Mouse (Mus musculus): ENCODE data around the gene Cma1. TPM values are rescaled to one million over a fixed set of nuclear protein-coding genes. Genes with fewer than 3 reads are reported as not detected.
A peak's percentile ranks its signal among the peaks of the same experiment; 100 is the strongest.

Cma1 gene
- total RNA-seq, 2 experiments from 2014 or later = not detected

DNA sequence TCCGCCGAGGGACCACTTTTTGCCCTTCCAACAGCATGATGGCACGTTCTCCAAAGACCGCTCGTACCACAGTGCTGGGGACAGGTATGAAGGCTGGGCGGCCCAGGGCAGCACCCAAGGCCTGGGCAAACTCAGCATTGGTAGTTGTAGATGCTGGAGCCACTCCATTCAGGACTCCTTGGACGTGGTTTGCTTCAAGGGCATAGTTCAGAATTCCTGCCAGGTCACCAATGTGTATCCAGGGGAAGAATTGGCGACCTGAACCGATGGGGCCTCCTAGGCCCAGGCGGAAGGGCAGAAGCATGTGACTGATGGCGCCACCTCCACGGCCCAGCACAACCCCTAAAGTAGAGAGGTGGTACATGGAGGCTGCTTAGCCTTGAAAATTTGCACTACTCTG, 46.8 kb downstream of the Cma1 start:
- ATAC-seq (replicated peaks; ENCODE audit: low FRiP score, poor library complexity, severe bottlenecking) = 0 out of 2 replicates have a peak, but pooled peaks have one; percentile 14

Other genes with a start within 250 kb of the Cma1 start
- 0.96 TPM in 1 of 2 replicates, not detected in the other for gene Tgm1, start 230.7 kb downstream of the Cma1 start, total RNA-seq (2015; ENCODE audit: low replicate concordance)
- gene Tgm1, start 230.7 kb downstream of the Cma1 start, total RNA-seq (2017; ENCODE audit: low replicate concordance) = 0.14 and 0.85 TPM in 2 replicates
- gene Rabggta, start 222.4 kb downstream of the Cma1 start, total RNA-seq (2015; ENCODE audit: low replicate concordance) = 2.3 and 5.4 TPM in 2 replicates
- gene Rabggta, start 222.4 kb downstream of the Cma1 start, total RNA-seq (2017; ENCODE audit: low replicate concordance) = 2.1 and 2.2 TPM in 2 replicates
- 22.4 and 27.1 TPM in 2 replicates for gene Dhrs1, start 199.0 kb downstream of the Cma1 start, total RNA-seq (2015; ENCODE audit: low replicate concordance)
- 3.9 and 14.9 TPM in 2 replicates for gene Dhrs1, start 199.0 kb downstream of the Cma1 start, total RNA-seq (2017; ENCODE audit: low replicate concordance)
- gene Nop9, start 199.0 kb downstream of the Cma1 start, total RNA-seq (2015; ENCODE audit: low replicate concordance) = 6.5 and 11.3 TPM in 2 replicates
- gene Nop9, start 199.0 kb downstream of the Cma1 start, total RNA-seq (2017; ENCODE audit: low replicate concordance) = 3.7 and 3.9 TPM in 2 replicates
- gene Cideb, start 186.2 kb downstream of the Cma1 start, total RNA-seq (2015; ENCODE audit: low replicate concordance) = 2.1 TPM in 1 of 2 replicates, not detected in the other
- 0.94 TPM in 1 of 2 replicates, not detected in the other for gene Cideb, start 186.2 kb downstream of the Cma1 start, total RNA-seq (2017; ENCODE audit: low replicate concordance)
- gene Ltb4r2, start 183.2 kb downstream of the Cma1 start, total RNA-seq (2015; ENCODE audit: low replicate concordance) = not detected in 2 replicates
- 0.14 TPM in 1 of 2 replicates, not detected in the other for gene Ltb4r2, start 183.2 kb downstream of the Cma1 start, total RNA-seq (2017; ENCODE audit: low replicate concordance)
- gene Ltb4r1, start 178.7 kb downstream of the Cma1 start, total RNA-seq (2015; ENCODE audit: low replicate concordance) = 6.3 and 14.8 TPM in 2 replicates
- gene Ltb4r1, start 178.7 kb downstream of the Cma1 start, total RNA-seq (2017; ENCODE audit: low replicate concordance) = 9.3 and 21.8 TPM in 2 replicates
- not detected in 2 replicates for gene Adcy4, start 160.6 kb downstream of the Cma1 start, total RNA-seq (2015; ENCODE audit: low replicate concordance)
- not detected in 2 replicates for gene Adcy4, start 160.6 kb downstream of the Cma1 start, total RNA-seq (2017; ENCODE audit: low replicate concordance)
- 17.1 and 22.6 TPM in 2 replicates for gene Ripk3, start 155.8 kb downstream of the Cma1 start, total RNA-seq (2015; ENCODE audit: low replicate concordance)
- gene Ripk3, start 155.8 kb downstream of the Cma1 start, total RNA-seq (2017; ENCODE audit: low replicate concordance) = 6.7 and 7.2 TPM in 2 replicates
- gene Nfatc4, start 121.5 kb downstream of the Cma1 start, total RNA-seq (2015; ENCODE audit: low replicate concordance) = not detected in 2 replicates
- gene Nfatc4, start 121.5 kb downstream of the Cma1 start, total RNA-seq (2017; ENCODE audit: low replicate concordance) = not detected in 2 replicates
- 0.38 and 0.84 TPM in 2 replicates for gene Nynrin, start 90.7 kb downstream of the Cma1 start, total RNA-seq (2015; ENCODE audit: low replicate concordance)
- 0.42 and 0.77 TPM in 2 replicates for gene Nynrin, start 90.7 kb downstream of the Cma1 start, total RNA-seq (2017; ENCODE audit: low replicate concordance)
- not detected in 2 replicates for gene Cbln3, start 60.3 kb downstream of the Cma1 start, total RNA-seq (2015; ENCODE audit: low replicate concordance)
- gene Cbln3, start 60.3 kb downstream of the Cma1 start, total RNA-seq (2017; ENCODE audit: low replicate concordance) = 0.14 TPM in 1 of 2 replicates, not detected in the other
- 30.7 and 36.4 TPM in 2 replicates for gene Khnyn, start 59.7 kb downstream of the Cma1 start, total RNA-seq (2015; ENCODE audit: low replicate concordance)
- gene Khnyn, start 59.7 kb downstream of the Cma1 start, total RNA-seq (2017; ENCODE audit: low replicate concordance) = 122 and 126 TPM in 2 replicates
- gene Sdr39u1, start 44.4 kb downstream of the Cma1 start, total RNA-seq (2015; ENCODE audit: low replicate concordance) = 1.3 TPM in 2 replicates
- 3.5 and 10.6 TPM in 2 replicates for gene Sdr39u1, start 44.4 kb downstream of the Cma1 start, total RNA-seq (2017; ENCODE audit: low replicate concordance)
- not detected in 2 replicates for gene Cma2, start 6.3 kb upstream of the Cma1 start, total RNA-seq (2015; ENCODE audit: low replicate concordance)
- not detected in 2 replicates for gene Cma2, start 6.3 kb upstream of the Cma1 start, total RNA-seq (2017; ENCODE audit: low replicate concordance)
- not detected in 2 replicates for gene Mcpt1, start 73.3 kb upstream of the Cma1 start, total RNA-seq (2015; ENCODE audit: low replicate concordance)
- not detected in 2 replicates for gene Mcpt1, start 73.3 kb upstream of the Cma1 start, total RNA-seq (2017; ENCODE audit: low replicate concordance)
- gene Mcpt9, start 85.8 kb upstream of the Cma1 start, total RNA-seq (2015; ENCODE audit: low replicate concordance) = not detected in 2 replicates
- not detected in 2 replicates for gene Mcpt9, start 85.8 kb upstream of the Cma1 start, total RNA-seq (2017; ENCODE audit: low replicate concordance)
- not detected in 2 replicates for gene Mcpt2, start 97.4 kb upstream of the Cma1 start, total RNA-seq (2015; ENCODE audit: low replicate concordance)
- 0.84 TPM in 1 of 2 replicates, not detected in the other for gene Mcpt2, start 97.4 kb upstream of the Cma1 start, total RNA-seq (2017; ENCODE audit: low replicate concordance)
- gene Mcpt4, start 117.6 kb upstream of the Cma1 start, total RNA-seq (2015; ENCODE audit: low replicate concordance) = not detected in 2 replicates
- gene Mcpt4, start 117.6 kb upstream of the Cma1 start, total RNA-seq (2017; ENCODE audit: low replicate concordance) = not detected in 2 replicates
- 205 and 289 TPM in 2 replicates for gene Mcpt8, start 140.6 kb upstream of the Cma1 start, total RNA-seq (2015; ENCODE audit: low replicate concordance)
- gene Mcpt8, start 140.6 kb upstream of the Cma1 start, total RNA-seq (2017; ENCODE audit: low replicate concordance) = 98.4 and 115 TPM in 2 replicates
- 413 and 487 TPM in 2 replicates for gene Ctsg, start 157.9 kb upstream of the Cma1 start, total RNA-seq (2015; ENCODE audit: low replicate concordance)
- 257 and 291 TPM in 2 replicates for gene Ctsg, start 157.9 kb upstream of the Cma1 start, total RNA-seq (2017; ENCODE audit: low replicate concordance)
- not detected in 2 replicates for gene Gzme, start 175.9 kb upstream of the Cma1 start, total RNA-seq (2015; ENCODE audit: low replicate concordance)
- not detected in 2 replicates for gene Gzme, start 175.9 kb upstream of the Cma1 start, total RNA-seq (2017; ENCODE audit: low replicate concordance)
- gene Gzmd, start 187.9 kb upstream of the Cma1 start, total RNA-seq (2015; ENCODE audit: low replicate concordance) = not detected in 2 replicates
- not detected in 2 replicates for gene Gzmd, start 187.9 kb upstream of the Cma1 start, total RNA-seq (2017; ENCODE audit: low replicate concordance)
- not detected in 2 replicates for gene Gzmg, start 214.9 kb upstream of the Cma1 start, total RNA-seq (2015; ENCODE audit: low replicate concordance)
- gene Gzmg, start 214.9 kb upstream of the Cma1 start, total RNA-seq (2017; ENCODE audit: low replicate concordance) = not detected in 2 replicates
- gene Gzmn, start 229.9 kb upstream of the Cma1 start, total RNA-seq (2015; ENCODE audit: low replicate concordance) = not detected in 2 replicates
- not detected in 2 replicates for gene Gzmn, start 229.9 kb upstream of the Cma1 start, total RNA-seq (2017; ENCODE audit: low replicate concordance)

All from erythroblast, adult 5-6 weeks (primary cell).